Mouse (Mus musculus): Measurements from ENCODE around the gene Zcchc13. TPM values are rescaled to one million over a fixed set of nuclear protein-coding genes. Genes with fewer than 3 reads are reported as not detected.

The Zcchc13 gene
- not detected in 2 replicates for polyA plus RNA-seq (2015; fragmentation: Nextera tagmentation; extraction: Ambion mirVana)

GRCm38 (mm10) chrX:103630303-103630702, at the start of gene Zcchc13:
TSS of gene Zcchc13 (plus strand) at chrX:103630586.
- WGBS = 87% methylated on average over 12 of the region's 12 CpGs

GRCm38 (mm10) chrX:103584262-103584661, 46.1 kb upstream of the Zcchc13 start:
- no peaks in the 10 kb centered on the region for H3K9me3 ChIP-seq (ENCODE audit: control insufficient read depth, low read length)

More at GRCm38 (mm10) chrX:103630303-103630702, at the start of gene Zcchc13:
- no peaks in the 10 kb centered on the region for H3K36me3 ChIP-seq (ENCODE audit: control insufficient read depth, insufficient read depth, low read length)
- H3K27me3 ChIP-seq (replicated peaks; ENCODE audit: control insufficient read depth, insufficient read depth, low read length) = no peaks in the 10 kb centered on the region
- no peak for ATAC-seq
- no peak within 1 kb of the TSS for H3K9ac ChIP-seq (ENCODE audit: low read depth, low read length)
- H3K27ac ChIP-seq (ENCODE audit: low read length) = no peak within 1 kb of the TSS
- no peaks in the 10 kb centered on the region for H3K4me1 ChIP-seq (ENCODE audit: control insufficient read depth, insufficient read depth, low read length)
- H3K4me3 ChIP-seq (ENCODE audit: low read length) = no peak within 1 kb of the TSS
- H3K9me3 ChIP-seq (ENCODE audit: control insufficient read depth, low read length) = no peaks in the 10 kb centered on the region
- H3K4me2 ChIP-seq (ENCODE audit: low read depth, low read length) = no peak within 1 kb of the TSS

GRCm38 (mm10) chrX:103592056-103592455, 38.3 kb upstream of the Zcchc13 start:
- H3K9me3 ChIP-seq (ENCODE audit: control insufficient read depth, low read length) = no peaks in the 10 kb centered on the region
- no peak overlapping the region for H3K9ac ChIP-seq (ENCODE audit: low read depth, low read length)
- WGBS = 83% methylated on average over 6 of the region's 6 CpGs

More at GRCm38 (mm10) chrX:103584262-103584661, 46.1 kb upstream of the Zcchc13 start:
- Histone ChIP-seq H3K4me2 (ENCODE audit: low read depth, low read length) (no peak overlapping the region), H3K4me1 (ENCODE audit: control insufficient read depth, insufficient read depth, low read length) (no peaks in the 10 kb centered on the region), H3K36me3 (ENCODE audit: control insufficient read depth, insufficient read depth, low read length) (no peaks in the 10 kb centered on the region), H3K4me3 (ENCODE audit: low read length) (no peak overlapping the region), H3K27me3 (replicated peaks; ENCODE audit: control insufficient read depth, insufficient read depth, low read length) (no peaks in the 10 kb centered on the region), H3K9ac (ENCODE audit: low read depth, low read length) (no peak overlapping the region), H3K27ac (ENCODE audit: low read length) (no peak overlapping the region)
- ATAC-seq = peak; percentile 72
- WGBS = 50% methylated on average over 1 of the region's 1 CpGs

GRCm38 (mm10) chrX:103602553-103602952, 27.8 kb upstream of the Zcchc13 start:
- Histone ChIP-seq H3K4me2 (ENCODE audit: low read depth, low read length) (no peak overlapping the region), H3K4me1 (ENCODE audit: control insufficient read depth, insufficient read depth, low read length) (no peaks in the 10 kb centered on the region), H3K9ac (ENCODE audit: low read depth, low read length) (no peak overlapping the region), H3K27me3 (replicated peaks; ENCODE audit: control insufficient read depth, insufficient read depth, low read length) (no peaks in the 10 kb centered on the region), H3K9me3 (ENCODE audit: control insufficient read depth, low read length) (no peaks in the 10 kb centered on the region), H3K36me3 (ENCODE audit: control insufficient read depth, insufficient read depth, low read length) (peaks cover 9% of the 10 kb centered on the region), H3K27ac (ENCODE audit: low read length) (no peak overlapping the region), H3K4me3 (ENCODE audit: low read length) (no peak overlapping the region)
- WGBS = 57% methylated on average over 5 of the region's 5 CpGs
- peak; percentile 89 for ATAC-seq

More at GRCm38 (mm10) chrX:103592056-103592455, 38.3 kb upstream of the Zcchc13 start:
- no peak overlapping the region for H3K27ac ChIP-seq (ENCODE audit: low read length)
- H3K27me3 ChIP-seq (replicated peaks; ENCODE audit: control insufficient read depth, insufficient read depth, low read length) = no peaks in the 10 kb centered on the region
- no peaks in the 10 kb centered on the region for H3K4me1 ChIP-seq (ENCODE audit: control insufficient read depth, insufficient read depth, low read length)
- ATAC-seq = no peak
- no peak overlapping the region for H3K4me3 ChIP-seq (ENCODE audit: low read length)
- 0 out of 2 replicates have a peak, but pooled peaks cover 3% of the 10 kb centered on the region for H3K36me3 ChIP-seq (ENCODE audit: control insufficient read depth, insufficient read depth, low read length)
- H3K4me2 ChIP-seq (ENCODE audit: low read depth, low read length) = no peak overlapping the region

GRCm38 (mm10) chrX:103604211-103604610, 26.2 kb upstream of the Zcchc13 start:
- no peak overlapping the region for H3K4me2 ChIP-seq (ENCODE audit: low read depth, low read length)
- H3K36me3 ChIP-seq (ENCODE audit: control insufficient read depth, insufficient read depth, low read length) = peaks cover 5% of the 10 kb centered on the region; the same call in 1 of the 2 replicates
- no peaks in the 10 kb centered on the region for H3K9me3 ChIP-seq (ENCODE audit: control insufficient read depth, low read length)
- no peak overlapping the region for H3K4me3 ChIP-seq (ENCODE audit: low read length)
- H3K4me1 ChIP-seq (ENCODE audit: control insufficient read depth, insufficient read depth, low read length) = no peaks in the 10 kb centered on the region
- 84% methylated on average over 5 of the region's 5 CpGs for WGBS
- no peak overlapping the region for H3K9ac ChIP-seq (ENCODE audit: low read depth, low read length)
- H3K27me3 ChIP-seq (replicated peaks; ENCODE audit: control insufficient read depth, insufficient read depth, low read length) = no peaks in the 10 kb centered on the region
- no peak for ATAC-seq
- no peak overlapping the region for H3K27ac ChIP-seq (ENCODE audit: low read length)

GRCm38 (mm10) chrX:103605473-103605872, 24.9 kb upstream of the Zcchc13 start:
- Histone ChIP-seq H3K4me3 (ENCODE audit: low read length) (no peak overlapping the region), H3K9me3 (ENCODE audit: control insufficient read depth, low read length) (no peaks in the 10 kb centered on the region), H3K4me1 (ENCODE audit: control insufficient read depth, insufficient read depth, low read length) (no peaks in the 10 kb centered on the region), H3K27ac (ENCODE audit: low read length) (no peak overlapping the region), H3K9ac (ENCODE audit: low read depth, low read length) (no peak overlapping the region), H3K4me2 (ENCODE audit: low read depth, low read length) (no peak overlapping the region), H3K36me3 (ENCODE audit: control insufficient read depth, insufficient read depth, low read length) (peaks cover 5% of the 10 kb centered on the region; the same call in 1 of the 2 replicates), H3K27me3 (replicated peaks; ENCODE audit: control insufficient read depth, insufficient read depth, low read length) (no peaks in the 10 kb centered on the region)
- 86% methylated on average over 8 of the region's 8 CpGs for WGBS
- ATAC-seq = no peak

- no peak overlapping the region for H3K4me2 ChIP-seq (ENCODE audit: low read depth, low read length)
- H3K27ac ChIP-seq (ENCODE audit: low read length) = no peak overlapping the region
- no peaks in the 10 kb centered on the region for H3K27me3 ChIP-seq (replicated peaks; ENCODE audit: control insufficient read depth, insufficient read depth, low read length)
- H3K4me1 ChIP-seq (ENCODE audit: control insufficient read depth, insufficient read depth, low read length) = no peaks in the 10 kb centered on the region
- H3K9ac ChIP-seq (ENCODE audit: low read depth, low read length) = no peak overlapping the region
- no peak overlapping the region for H3K4me3 ChIP-seq (ENCODE audit: low read length)
- no peaks in the 10 kb centered on the region for H3K9me3 ChIP-seq (ENCODE audit: control insufficient read depth, low read length)
- ATAC-seq = no peak
- WGBS = 95% methylated on average over 5 of the region's 5 CpGs
- H3K36me3 ChIP-seq (ENCODE audit: control insufficient read depth, insufficient read depth, low read length) = no peaks in the 10 kb centered on the region
These were observed 20.0 kb upstream of the Zcchc13 start for GRCm38 (mm10) chrX:103610401-103610800.

GRCm38 (mm10) chrX:103611462-103611861, 18.9 kb upstream of the Zcchc13 start:
- no peaks in the 10 kb centered on the region for H3K9me3 ChIP-seq (ENCODE audit: control insufficient read depth, low read length)
- no peak overlapping the region for H3K4me2 ChIP-seq (ENCODE audit: low read depth, low read length)
- H3K36me3 ChIP-seq (ENCODE audit: control insufficient read depth, insufficient read depth, low read length) = no peaks in the 10 kb centered on the region
- 96% methylated on average over 2 of the region's 2 CpGs for whole genome bisulfite sequencing
- H3K27ac ChIP-seq (ENCODE audit: low read length) = no peak overlapping the region
- no peaks in the 10 kb centered on the region for H3K4me1 ChIP-seq (ENCODE audit: control insufficient read depth, insufficient read depth, low read length)
- H3K4me3 ChIP-seq (ENCODE audit: low read length) = no peak overlapping the region
- H3K9ac ChIP-seq (ENCODE audit: low read depth, low read length) = no peak overlapping the region
- no peak for ATAC-seq
- H3K27me3 ChIP-seq (replicated peaks; ENCODE audit: control insufficient read depth, insufficient read depth, low read length) = no peaks in the 10 kb centered on the region

- no peak overlapping the region for H3K9ac ChIP-seq (ENCODE audit: low read depth, low read length)
- H3K4me2 ChIP-seq (ENCODE audit: low read depth, low read length) = no peak overlapping the region
- no peak for ATAC-seq
- 94% methylated on average over 24 of the region's 24 CpGs for WGBS
- no peaks in the 10 kb centered on the region for H3K27me3 ChIP-seq (replicated peaks; ENCODE audit: control insufficient read depth, insufficient read depth, low read length)
- H3K9me3 ChIP-seq (ENCODE audit: control insufficient read depth, low read length) = no peaks in the 10 kb centered on the region
- no peaks in the 10 kb centered on the region for H3K4me1 ChIP-seq (ENCODE audit: control insufficient read depth, insufficient read depth, low read length)
- no peaks in the 10 kb centered on the region for H3K36me3 ChIP-seq (ENCODE audit: control insufficient read depth, insufficient read depth, low read length)
- no peak overlapping the region for H3K27ac ChIP-seq (ENCODE audit: low read length)
- H3K4me3 ChIP-seq (ENCODE audit: low read length) = no peak overlapping the region
These were observed 15.6 kb upstream of the Zcchc13 start for GRCm38 (mm10) chrX:103614700-103615233.

- no peaks in the 10 kb centered on the region for H3K36me3 ChIP-seq (ENCODE audit: control insufficient read depth, insufficient read depth, low read length)
- peak overlapping the region; percentile 67; the same call in 1 of the 2 replicates for H3K9ac ChIP-seq (ENCODE audit: low read depth, low read length)
- 77% methylated on average over 4 of the region's 4 CpGs for WGBS
- no peak overlapping the region for H3K27ac ChIP-seq (ENCODE audit: low read length)
- H3K27me3 ChIP-seq (replicated peaks; ENCODE audit: control insufficient read depth, insufficient read depth, low read length) = no peaks in the 10 kb centered on the region
- peak overlapping the region; percentile 50 for H3K4me3 ChIP-seq (ENCODE audit: low read length)
- no peaks in the 10 kb centered on the region for H3K4me1 ChIP-seq (ENCODE audit: control insufficient read depth, insufficient read depth, low read length)
- H3K4me2 ChIP-seq (ENCODE audit: low read depth, low read length) = peak overlapping the region; percentile 62
- no peak for ATAC-seq
- H3K9me3 ChIP-seq (ENCODE audit: control insufficient read depth, low read length) = no peaks in the 10 kb centered on the region
These were observed 14.9 kb upstream of the Zcchc13 start for GRCm38 (mm10) chrX:103615453-103615852.
